Mouse (Mus musculus) induced T-regulatory cell, adult 2 months (primary cell): ENCODE data around the gene Gm10142.
"Not testable (repeated sequence)": the region's sequence is repeated elsewhere in the genome, so short reads cannot be mapped to it uniquely, and the experiment has no call there.

ENCODE experiments used
- DNase-seq: peaks from one replicate; pipeline ENCODE4 v3.0.0-alpha.2; 2012; ENCODE audit warnings: low read depth

The Gm10142 gene

DNA sequence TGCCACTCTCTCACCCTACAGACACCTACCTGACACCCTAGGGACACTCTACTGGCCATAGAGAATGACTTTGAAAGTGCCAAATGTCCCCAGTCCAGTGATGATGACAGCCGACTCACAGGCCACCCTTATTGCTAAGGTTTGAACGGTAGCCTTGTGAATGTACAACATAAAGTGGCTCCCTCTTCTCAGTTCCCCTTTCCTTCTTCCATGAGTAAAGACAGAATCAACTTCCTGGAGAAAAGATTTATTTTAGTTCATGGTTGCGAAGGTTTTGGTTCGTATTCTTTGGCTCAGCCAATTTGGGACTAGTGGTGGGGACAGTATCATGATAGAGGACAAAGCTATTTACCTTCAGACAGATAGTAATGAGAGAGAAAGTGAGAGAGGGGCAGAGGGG is 23.3 kb downstream of the Gm10142 start:
- no peak for DNase-seq

- not testable (repeated sequence) for DNase-seq
Measured at GRCm38 (mm10) chr10:77741924-77742688, 26.5 kb downstream of the Gm10142 start, which contains the start of gene Gm18596. Gene Gm18596 (minus strand): TSS chr10:77742638.

DNA sequence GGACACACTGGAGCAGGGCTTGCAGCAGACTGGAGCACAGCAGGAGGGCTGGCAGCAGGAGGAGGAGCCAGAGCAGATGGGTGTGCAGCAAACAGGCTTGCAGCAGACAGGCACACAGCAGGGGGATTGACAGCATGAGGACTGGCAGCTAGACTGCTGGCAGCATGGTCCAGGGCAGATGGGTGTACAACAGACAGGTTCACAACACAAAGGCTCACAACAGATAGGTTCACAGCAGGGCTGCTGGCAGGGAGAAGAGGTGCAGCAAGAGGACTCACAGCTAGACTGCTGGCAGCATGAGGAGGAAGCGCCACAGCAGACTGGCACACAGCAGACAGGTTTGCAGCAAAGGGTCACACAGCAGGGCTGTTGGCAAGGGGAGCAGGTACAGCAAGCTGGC is 35.1 kb downstream of the Gm10142 start:
- DNase-seq: not testable (repeated sequence)

- not testable (repeated sequence) for DNase-seq
Measured at GRCm38 (mm10) chr10:77751254-77751653, 35.6 kb downstream of the Gm10142 start, which contains the start of gene Gm9736. Gene Gm9736 (minus strand): TSS chr10:77751354.

DNA sequence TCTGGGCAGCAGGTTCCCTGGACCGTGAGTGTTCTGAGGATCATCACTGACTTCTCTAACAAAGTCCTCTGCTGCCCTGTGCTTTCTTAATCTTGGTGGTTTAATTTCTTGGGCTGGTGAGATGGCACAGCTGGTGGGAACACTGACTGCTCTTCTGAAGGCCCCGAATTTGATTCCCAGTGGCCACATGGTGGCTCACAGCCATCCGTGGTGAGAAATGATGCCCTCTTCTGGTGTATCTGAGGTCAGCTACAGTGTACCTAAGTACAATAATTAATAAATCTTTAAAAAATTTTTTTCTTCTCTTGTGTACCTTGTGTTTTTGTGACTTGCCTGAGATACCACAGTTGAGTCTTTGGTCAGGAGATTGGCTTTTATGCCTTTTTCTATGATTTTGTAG is 36.7 kb downstream of the Gm10142 start:
- DNase-seq: not testable (repeated sequence)

- peak; percentile 22 for DNase-seq
Measured at GRCm38 (mm10) chr10:77753448-77753847, 37.8 kb downstream of the Gm10142 start.

GRCm38 (mm10) chr10:77759582-77759981 is 44.0 kb downstream of the Gm10142 start, which contains the start of gene Gm3233:
Gene Gm3233 (minus strand): TSS chr10:77759682.
- not testable (repeated sequence) for DNase-seq
